Comparison of ENCODE assay signal across 29 mouse cellular contexts in genomic region chr3:24982111-24982510, GRCm38 (mm10).
DNase-seq lines count a peak whose midpoint lies in the region; ATAC-seq lines count a peak whose summit lies in the region.
"Had no signal": no experiment of that assay in that cellular context is flagged by ENCODE, and none has a peak within 500 bp of the region (broad histone marks: within the 10 kb centered on the region; RNA-seq: fewer than 3 reads in every experiment).

No protein-coding gene starts in this region.

- H3K9me3 ChIP-seq in embryonic facial prominence, embryonic 14.5 days (ENCODE audit: control insufficient read depth, low read length) = no peaks in the 10 kb centered on the region
- H3K9me3 ChIP-seq in embryonic facial prominence, embryonic 10.5 days = no peaks in the 10 kb centered on the region
- H3K9me3 ChIP-seq: hindbrain, embryonic 12.5 days; intestine, embryonic 15.5 days; limb, embryonic 12.5 days; liver, embryonic 12.5 days; stomach, embryonic 15.5 days had no signal

- H3K9ac ChIP-seq in embryonic facial prominence, embryonic 14.5 days (ENCODE audit: low read depth, low read length) = no peak overlapping the region
- H3K9ac ChIP-seq: hindbrain, embryonic 12.5 days; intestine, embryonic 15.5 days; limb, embryonic 12.5 days; liver, embryonic 12.5 days; liver, postnatal 0 days; stomach, embryonic 15.5 days had no signal

- H3K4me3 ChIP-seq in embryonic facial prominence, embryonic 14.5 days (ENCODE audit: low read depth, low read length) = no peak overlapping the region
- H3K4me3 ChIP-seq in embryonic facial prominence, embryonic 10.5 days = no peak overlapping the region
- H3K4me3 ChIP-seq: hindbrain, embryonic 12.5 days; intestine, embryonic 15.5 days; left cerebral cortex, adult 2 months; limb, embryonic 12.5 days; liver, embryonic 12.5 days; stomach, embryonic 15.5 days had no signal

- no peak overlapping the region for H3K27ac ChIP-seq in embryonic facial prominence, embryonic 14.5 days (replicated peaks; ENCODE audit: low read depth, low read length)
- H3K27ac ChIP-seq in embryonic facial prominence, embryonic 10.5 days (replicated peaks) = no peak overlapping the region
- H3K27ac ChIP-seq: hindbrain, embryonic 12.5 days; hindbrain, postnatal 0 days; intestine, embryonic 15.5 days; left cerebral cortex, adult 2 months; limb, embryonic 12.5 days; liver, embryonic 12.5 days; stomach, embryonic 15.5 days had no signal

- no peaks in the 10 kb centered on the region for H3K4me1 ChIP-seq in embryonic facial prominence, embryonic 14.5 days (ENCODE audit: control insufficient read depth, insufficient read depth, low read length)
- H3K4me1 ChIP-seq in embryonic facial prominence, embryonic 10.5 days = no peaks in the 10 kb centered on the region
- H3K4me1 ChIP-seq: hindbrain, embryonic 12.5 days; intestine, embryonic 15.5 days; limb, embryonic 12.5 days; liver, embryonic 12.5 days; stomach, embryonic 15.5 days had no signal

- no peaks in the 10 kb centered on the region for H3K36me3 ChIP-seq in embryonic facial prominence, embryonic 14.5 days (ENCODE audit: control insufficient read depth, insufficient read depth, low read length)
- H3K36me3 ChIP-seq in embryonic facial prominence, embryonic 10.5 days (replicated peaks) = no peaks in the 10 kb centered on the region
- H3K36me3 ChIP-seq: hindbrain, embryonic 12.5 days; intestine, embryonic 15.5 days; limb, embryonic 12.5 days; liver, embryonic 12.5 days; stomach, embryonic 15.5 days had no signal

- no peak for ATAC-seq in embryonic facial prominence, embryonic 14.5 days (ENCODE audit: low read depth)
- no peak for ATAC-seq in megakaryocyte progenitor cell, adult 5-6 weeks (replicated peaks; ENCODE audit: poor library complexity)
- ATAC-seq: forebrain, embryonic 16.5 days; hindbrain, postnatal 0 days; intestine, embryonic 15.5 days; liver, embryonic 12.5 days; liver, postnatal 0 days; lung, postnatal 0 days had no signal

- no peak overlapping the region for H3K4me2 ChIP-seq in embryonic facial prominence, embryonic 14.5 days (ENCODE audit: low read depth, low read length)
- H3K4me2 ChIP-seq: heart, embryonic 11.5 days; hindbrain, embryonic 12.5 days; intestine, embryonic 15.5 days; limb, embryonic 12.5 days; liver, embryonic 12.5 days; stomach, embryonic 15.5 days had no signal

- no peaks in the 10 kb centered on the region for H3K27me3 ChIP-seq in embryonic facial prominence, embryonic 14.5 days (replicated peaks; ENCODE audit: control insufficient read depth, insufficient read depth, low read length)
- H3K27me3 ChIP-seq in embryonic facial prominence, embryonic 10.5 days (replicated peaks; ENCODE audit: low read depth, poor library complexity, severe bottlenecking) = no peaks in the 10 kb centered on the region
- H3K27me3 ChIP-seq: hindbrain, embryonic 12.5 days; intestine, embryonic 15.5 days; limb, embryonic 12.5 days; liver, embryonic 12.5 days; stomach, embryonic 15.5 days had no signal

- peak; percentile 1 for DNase-seq in embryonic facial prominence, embryonic 14.5 days (ENCODE audit: low spot score)
- DNase-seq in embryonic facial prominence, embryonic 10.5 days (ENCODE audit: low spot score) = no peak
- DNase-seq in retina, postnatal 1 day = peak; percentile 23
- DNase-seq in retina, embryonic 14.5 days (ENCODE audit: low spot score) = no peak
- DNase-seq in gonadal fat pad, adult 2 months (ENCODE audit: low read depth) = peak; percentile 70
- no peak for DNase-seq in lung, adult 18-20 months
- DNase-seq: cerebellum, adult 2 months; cerebellum, postnatal 25 days; gastrocnemius, postnatal 10 days; heart, postnatal 36 days; kidney, adult 2 months; kidney, postnatal 14 days; liver, postnatal 0 days; lung, postnatal 4 days; midbrain, embryonic 14.5 days; right cerebral cortex, postnatal 25 days; thymus, adult 18-20 months; thymus, postnatal 25 days had no signal

- WGBS in embryonic facial prominence, embryonic 14.5 days = 57% methylated on average over 4 of the region's 4 CpGs
- 73% methylated on average over 4 of the region's 4 CpGs for WGBS in embryonic facial prominence, embryonic 10.5 days

Comparison
In these comparisons a context has a peak if more than half of its experiments do, and no peak if none do; other contexts are left out.
1. DNase-seq: peak in embryonic facial prominence, embryonic 14.5 days (single experiment), retina, postnatal 1 day (single experiment) and gonadal fat pad, adult 2 months (single experiment); none in embryonic facial prominence, embryonic 10.5 days (single experiment), retina, embryonic 14.5 days (single experiment) and lung, adult 18-20 months (0 of 2).